ENCODE assay signal across 9 mouse cellular contexts in genomic region chr8:126298296-126299093, GRCm38 (mm10). TPM values are rescaled to one million over a fixed set of nuclear protein-coding genes. Genes with fewer than 3 reads are reported as not detected.
A peak's percentile ranks its signal among the peaks of the same experiment; 100 is the strongest.
DNase-seq lines count a peak whose midpoint lies in the region; ATAC-seq and TF ChIP-seq lines count a peak whose summit lies in the region.
"Had no signal": no experiment of that assay in that cellular context is flagged by ENCODE, and none has a peak within 500 bp of the region (broad histone marks: within the 10 kb centered on the region; RNA-seq: fewer than 3 reads in every experiment).

Gene Slc35f3 (plus strand): TSS chr8:126298558.

- H3K27me3 ChIP-seq in E14TG2a.4 (ENCODE audit: insufficient read depth, low read length) = peaks cover 41% of the 10 kb centered on the region
- H3K27me3 ChIP-seq in hindbrain, embryonic 14.5 days (ENCODE audit: control insufficient read depth, insufficient read depth, low read length) = peaks cover 22% of the 10 kb centered on the region
- H3K27me3 ChIP-seq in lung, embryonic 16.5 days (ENCODE audit: control insufficient read depth, insufficient read depth, low read depth, low read length) = peaks cover 18% of the 10 kb centered on the region

- ATAC-seq in hindbrain, embryonic 14.5 days (ENCODE audit: low FRiP score) = peak; percentile 77
- ATAC-seq in lung, embryonic 16.5 days (ENCODE audit: low read depth) = peak; percentile 70
- ATAC-seq in monocyte, adult 5-6 weeks (replicated peaks; ENCODE audit: insufficient number of reproducible peaks, low FRiP score, low TSS enrichment, poor library complexity, severe bottlenecking) = no peak

- no peaks in the 10 kb centered on the region for H3K36me3 ChIP-seq in E14TG2a.4 (ENCODE audit: insufficient read depth, low read length)
- no peaks in the 10 kb centered on the region for H3K36me3 ChIP-seq in hindbrain, embryonic 14.5 days (replicated peaks; ENCODE audit: control insufficient read depth, insufficient read depth)
- no peaks in the 10 kb centered on the region for H3K36me3 ChIP-seq in lung, embryonic 16.5 days (ENCODE audit: control insufficient read depth, insufficient read depth, low read length)

- TF ChIP-seq POLR2A in embryonic fibroblast, embryonic 13.5 days (IDR thresholded peaks at IDR 0.05; ENCODE audit: low read depth, low read length) = no peak

- H3K27ac ChIP-seq in embryonic fibroblast, embryonic 13.5 days (ENCODE audit: insufficient read depth, low read length) = no peak within 1 kb of the TSS
- no peak within 1 kb of the TSS for H3K27ac ChIP-seq in hindbrain, embryonic 14.5 days
- H3K27ac ChIP-seq in lung, embryonic 16.5 days (ENCODE audit: low read length) = no peak within 1 kb of the TSS

- H3K4me2 ChIP-seq in hindbrain, embryonic 14.5 days (replicated peaks) = peak within 1 kb of the TSS; percentile 96
- peak within 1 kb of the TSS; percentile 72 for H3K4me2 ChIP-seq in lung, embryonic 16.5 days (ENCODE audit: low read depth, low read length)

- peak within 1 kb of the TSS; percentile 79 for H3K4me3 ChIP-seq in E14TG2a.4 (replicated peaks; ENCODE audit: low read length)
- peak within 1 kb of the TSS; percentile 24 for H3K4me3 ChIP-seq in embryonic fibroblast, embryonic 13.5 days (ENCODE audit: insufficient read depth, low read length)
- peak within 1 kb of the TSS; percentile 64 for H3K4me3 ChIP-seq in hindbrain, embryonic 14.5 days (replicated peaks; ENCODE audit: low read length)
- peak within 1 kb of the TSS; percentile 42 for H3K4me3 ChIP-seq in lung, embryonic 16.5 days (ENCODE audit: low read length)
- H3K4me3 ChIP-seq: myocyte had no signal

- H3K9ac ChIP-seq in hindbrain, embryonic 14.5 days = peak within 1 kb of the TSS; percentile 76
- H3K9ac ChIP-seq in lung, embryonic 16.5 days (ENCODE audit: low read length) = peak within 1 kb of the TSS; percentile 25

- under 1% methylated on average over 69 of the region's 72 CpGs for WGBS in hindbrain, embryonic 14.5 days
- WGBS in lung, embryonic 16.5 days = under 1% methylated on average over 57 of the region's 72 CpGs

- H3K4me1 ChIP-seq in E14TG2a.4 (replicated peaks; ENCODE audit: low read depth, low read length) = no peaks in the 10 kb centered on the region; the same call in 1 of the 2 replicates
- H3K4me1 ChIP-seq in embryonic fibroblast, embryonic 13.5 days (ENCODE audit: control insufficient read depth, insufficient read depth, low read length) = no peaks in the 10 kb centered on the region
- H3K4me1 ChIP-seq in hindbrain, embryonic 14.5 days (replicated peaks; ENCODE audit: control insufficient read depth, insufficient read depth, low read length) = 0 out of 2 replicates have a peak, but pooled peaks cover 5% of the 10 kb centered on the region
- H3K4me1 ChIP-seq in lung, embryonic 16.5 days (replicated peaks; ENCODE audit: control insufficient read depth, insufficient read depth, low read length) = no peaks in the 10 kb centered on the region; the same call in 1 of the 2 replicates

- no peak for TF ChIP-seq CTCF in E14TG2a.4 (conservative IDR thresholded peaks at IDR 0.05; ENCODE audit: low read length)
- no peak for TF ChIP-seq CTCF in embryonic fibroblast, embryonic 13.5 days (IDR thresholded peaks at IDR 0.05; ENCODE audit: borderline replicate concordance, insufficient read depth, low read length)

- DNase-seq in adrenal gland, postnatal 36 days = peak; percentile 47 to 49
- peak; percentile 48 for DNase-seq in hindbrain, embryonic 14.5 days (ENCODE audit: low spot score)
- peak; percentile 50 to 64 for DNase-seq in layer of hippocampus, postnatal 25 days (ENCODE audit: extremely low spot score in 1 of 2, low spot score in 1 of 2)
- DNase-seq in right cerebral cortex, adult 18-20 months = peak; percentile 83

- H3K9me3 ChIP-seq in E14TG2a.4 (ENCODE audit: low read length) = no peaks in the 10 kb centered on the region
- H3K9me3 ChIP-seq in hindbrain, embryonic 14.5 days (ENCODE audit: control insufficient read depth, low read length) = no peaks in the 10 kb centered on the region
- no peaks in the 10 kb centered on the region for H3K9me3 ChIP-seq in lung, embryonic 16.5 days (ENCODE audit: control insufficient read depth, low read length)

RNA-seq across cellular contexts. Expression of gene Slc35f3, which starts in this region (rescaled TPM):
- 1 to 10 TPM in 1 of 2 experiments, under 1 TPM in 1; 0.20 to 2.8 TPM for total RNA-seq in adrenal gland, postnatal 36 days (2021)
- not detected in 2 replicates for polyA plus RNA-seq in embryonic fibroblast, embryonic 13.5 days (2011; ENCODE audit: insufficient read length, low read depth, missing spikeins)
- polyA plus RNA-seq in hindbrain, embryonic 14.5 days (2014; fragmentation: Nextera tagmentation; extraction: Ambion mirVana) = 3.4 and 3.6 TPM in 2 replicates
- 10 to 100 TPM; 35.2 to 40.7 TPM for total RNA-seq in layer of hippocampus, postnatal 25 days (2021)
- polyA plus RNA-seq in lung, embryonic 16.5 days (2015; fragmentation: Nextera tagmentation; extraction: Ambion mirVana) = 0.44 and 0.48 TPM in 2 replicates
- total RNA-seq in monocyte, adult 5-6 weeks (2017) = not detected in 3 replicates

Comparison
In these comparisons a context has a peak if more than half of its experiments do, and no peak if none do; other contexts are left out.
1. RNA of gene Slc35f3 (total RNA-seq): 35.2 to 40.7 TPM in layer of hippocampus, postnatal 25 days; 0.20 to 2.8 TPM in adrenal gland, postnatal 36 days and not detected in monocyte, adult 5-6 weeks; every median in the first group is over 4 times any median in the second.
2. Peak in ATAC-seq, H3K4me3 ChIP-seq, H3K9ac ChIP-seq and H3K4me2 ChIP-seq in lung, embryonic 16.5 days; RNA of the gene not detected or under 1 TPM.
3. H3K4me3 ChIP-seq: peak in every context shown above with its lines; median percentile 79 in E14TG2a.4; 64 in hindbrain, embryonic 14.5 days; 42 in lung, embryonic 16.5 days; 24 in embryonic fibroblast, embryonic 13.5 days.
4. Peak in every context shown above with its lines, with median percentiles within 50 percentile points of each other: DNase-seq.